Mouse (Mus musculus): ENCODE data around the gene Hist1h4d. TPM values are rescaled to one million over a fixed set of nuclear protein-coding genes. Genes with fewer than 3 reads are reported as not detected.
"Not testable (repeated sequence)": the region's sequence is repeated elsewhere in the genome, so short reads cannot be mapped to it uniquely, and the experiment has no call there.

Hist1h4d gene
- polyA plus RNA-seq, 1 experiment, result not detected

GRCm38 (mm10) chr13:23561883-23562659 lies 19.3 kb upstream of the Hist1h4d start, which contains the start of gene Hist1h3e:
Gene Hist1h3e, minus strand, starts transcription at chr13:23562369.
- peak within 1 kb of the TSS; percentile 89 for H3K4me3 ChIP-seq (ENCODE audit: insufficient read depth, low read depth, low read length)

GRCm38 (mm10) chr13:23562699-23563462 lies 18.5 kb upstream of the Hist1h4d start:
- Histone ChIP-seq H3K4me1 (ENCODE audit: control insufficient read depth, insufficient read depth, low read length) (no peaks in the 10 kb centered on the region), H3K4me3 (ENCODE audit: insufficient read depth, low read depth, low read length) (peak overlapping the region; percentile 36), H3K27ac (ENCODE audit: insufficient read depth, low read depth, low read length) (peak overlapping the region; percentile 96)
- TF ChIP-seq POLR2A (IDR thresholded peaks at IDR 0.05; ENCODE audit: insufficient read depth, low read depth, low read length) (no peak), CTCF (IDR thresholded peaks at IDR 0.05; ENCODE audit: insufficient read depth, low read depth, low read length) (no peak)
- 1% methylated on average over 18 of the region's 18 CpGs for WGBS

More at GRCm38 (mm10) chr13:23561883-23562659, 19.3 kb upstream of the Hist1h4d start, which contains the start of gene Hist1h3e:
- peak within 1 kb of the TSS; percentile 96 for H3K27ac ChIP-seq (ENCODE audit: insufficient read depth, low read depth, low read length)
- H3K4me1 ChIP-seq (ENCODE audit: control insufficient read depth, insufficient read depth, low read length), result not testable (repeated sequence)
- WGBS, result under 1% methylated on average over 59 of the region's 67 CpGs
- peak; percentile 98 for TF ChIP-seq POLR2A (IDR thresholded peaks at IDR 0.05; ENCODE audit: insufficient read depth, low read depth, low read length)

- H3K4me1 ChIP-seq (ENCODE audit: control insufficient read depth, insufficient read depth, low read length), result no peaks in the 10 kb centered on the region
- WGBS, result 87% methylated on average over 2 of the region's 2 CpGs
- TF ChIP-seq CTCF (IDR thresholded peaks at IDR 0.05; ENCODE audit: insufficient read depth, low read depth, low read length) (no peak), POLR2A (IDR thresholded peaks at IDR 0.05; ENCODE audit: insufficient read depth, low read depth, low read length) (no peak)
- no peak overlapping the region for H3K4me3 ChIP-seq (ENCODE audit: insufficient read depth, low read depth, low read length)
- H3K27ac ChIP-seq (ENCODE audit: insufficient read depth, low read depth, low read length), result no peak overlapping the region
These were observed 16.9 kb upstream of the Hist1h4d start for GRCm38 (mm10) chr13:23564482-23564881.

GRCm38 (mm10) chr13:23570261-23571021 lies 11.0 kb upstream of the Hist1h4d start:
- H3K27ac ChIP-seq (ENCODE audit: insufficient read depth, low read depth, low read length), result peak overlapping the region; percentile 89
- H3K4me1 ChIP-seq (ENCODE audit: control insufficient read depth, insufficient read depth, low read length), result not testable (repeated sequence)
- WGBS, result under 1% methylated on average over 27 of the region's 41 CpGs
- peak overlapping the region; percentile 52 for H3K4me3 ChIP-seq (ENCODE audit: insufficient read depth, low read depth, low read length)

- peak within 1 kb of the TSS; percentile 96 for H3K27ac ChIP-seq (ENCODE audit: insufficient read depth, low read depth, low read length)
- no peak for TF ChIP-seq POLR2A (IDR thresholded peaks at IDR 0.05; ENCODE audit: insufficient read depth, low read depth, low read length)
- no peak for TF ChIP-seq CTCF (IDR thresholded peaks at IDR 0.05; ENCODE audit: insufficient read depth, low read depth, low read length)
- WGBS, result 0% methylated on average over 18 of the region's 18 CpGs
- H3K4me3 ChIP-seq (ENCODE audit: insufficient read depth, low read depth, low read length), result peak within 1 kb of the TSS; percentile 54
- peaks cover 6% of the 10 kb centered on the region for H3K4me1 ChIP-seq (ENCODE audit: control insufficient read depth, insufficient read depth, low read length)
These were observed 10.3 kb upstream of the Hist1h4d start, which contains the start of the genes Hist1h2ae and Hist1h2bg for GRCm38 (mm10) chr13:23571022-23571503. Gene Hist1h2ae, minus strand, starts transcription at chr13:23571220. Gene Hist1h2bg, plus strand, starts transcription at chr13:23571396.

- not testable (repeated sequence) for H3K4me1 ChIP-seq (ENCODE audit: control insufficient read depth, insufficient read depth, low read length)
- peak overlapping the region; percentile 54 for H3K4me3 ChIP-seq (ENCODE audit: insufficient read depth, low read depth, low read length)
- peak overlapping the region; percentile 96 for H3K27ac ChIP-seq (ENCODE audit: insufficient read depth, low read depth, low read length)
- under 1% methylated on average over 17 of the region's 34 CpGs for WGBS
These were observed 9.7 kb upstream of the Hist1h4d start for GRCm38 (mm10) chr13:23571504-23572217.

- Histone ChIP-seq H3K27ac (ENCODE audit: insufficient read depth, low read depth, low read length) (no peak overlapping the region), H3K4me1 (ENCODE audit: control insufficient read depth, insufficient read depth, low read length) (peaks cover 6% of the 10 kb centered on the region), H3K4me3 (ENCODE audit: insufficient read depth, low read depth, low read length) (no peak overlapping the region)
- 25% methylated on average over 2 of the region's 2 CpGs for WGBS
- TF ChIP-seq CTCF (IDR thresholded peaks at IDR 0.05; ENCODE audit: insufficient read depth, low read depth, low read length) (no peak), POLR2A (IDR thresholded peaks at IDR 0.05; ENCODE audit: insufficient read depth, low read depth, low read length) (no peak)
These were observed 9.0 kb upstream of the Hist1h4d start for GRCm38 (mm10) chr13:23572218-23573033.

- H3K27ac ChIP-seq (ENCODE audit: insufficient read depth, low read depth, low read length), result peak overlapping the region; percentile 95
- H3K4me3 ChIP-seq (ENCODE audit: insufficient read depth, low read depth, low read length), result peak overlapping the region; percentile 56
- WGBS, result 4% methylated on average over 20 of the region's 20 CpGs
- not testable (repeated sequence) for H3K4me1 ChIP-seq (ENCODE audit: control insufficient read depth, insufficient read depth, low read length)
These were observed 8.1 kb upstream of the Hist1h4d start for GRCm38 (mm10) chr13:23573034-23573897.

- peak within 1 kb of the TSS; percentile 95 for H3K27ac ChIP-seq (ENCODE audit: insufficient read depth, low read depth, low read length)
- not testable (repeated sequence) for H3K4me1 ChIP-seq (ENCODE audit: control insufficient read depth, insufficient read depth, low read length)
- H3K4me3 ChIP-seq (ENCODE audit: insufficient read depth, low read depth, low read length), result peak within 1 kb of the TSS; percentile 56
- under 1% methylated on average over 42 of the region's 42 CpGs for WGBS
These were observed 7.4 kb upstream of the Hist1h4d start, which contains the start of the genes Hist1h2bf and Hist1h2ad for GRCm38 (mm10) chr13:23573898-23574524. Gene Hist1h2bf, minus strand, starts transcription at chr13:23574196. Gene Hist1h2ad, plus strand, starts transcription at chr13:23574381.

- H3K27ac ChIP-seq (ENCODE audit: insufficient read depth, low read depth, low read length), result peak overlapping the region; percentile 67; the same call in 1 of the 2 replicates
- under 1% methylated on average over 16 of the region's 39 CpGs for WGBS
- H3K4me3 ChIP-seq (ENCODE audit: insufficient read depth, low read depth, low read length), result peak overlapping the region; percentile 56
- not testable (repeated sequence) for H3K4me1 ChIP-seq (ENCODE audit: control insufficient read depth, insufficient read depth, low read length)
These were observed 6.7 kb upstream of the Hist1h4d start for GRCm38 (mm10) chr13:23574546-23575170.

Data from olfactory bulb, adult 2 months (tissue).